Mouse (Mus musculus) colon, adult 2 months (tissue): ENCODE data around the gene Amfr. TPM values are rescaled to one million over a fixed set of nuclear protein-coding genes. Genes with fewer than 3 reads are reported as not detected.

Experiments
- polyA plus RNA-seq: library from polyadenylated mRNA; depleted of rRNA; stranded (reverse); fragments of >200 nt; gene quantifications from 2 replicates; pipeline ENCODE4 v1.2.3, GENCODE M21; 2012; rRNA removed

Amfr gene
- 127 and 138 TPM in 2 replicates for polyA plus RNA-seq

DNA sequence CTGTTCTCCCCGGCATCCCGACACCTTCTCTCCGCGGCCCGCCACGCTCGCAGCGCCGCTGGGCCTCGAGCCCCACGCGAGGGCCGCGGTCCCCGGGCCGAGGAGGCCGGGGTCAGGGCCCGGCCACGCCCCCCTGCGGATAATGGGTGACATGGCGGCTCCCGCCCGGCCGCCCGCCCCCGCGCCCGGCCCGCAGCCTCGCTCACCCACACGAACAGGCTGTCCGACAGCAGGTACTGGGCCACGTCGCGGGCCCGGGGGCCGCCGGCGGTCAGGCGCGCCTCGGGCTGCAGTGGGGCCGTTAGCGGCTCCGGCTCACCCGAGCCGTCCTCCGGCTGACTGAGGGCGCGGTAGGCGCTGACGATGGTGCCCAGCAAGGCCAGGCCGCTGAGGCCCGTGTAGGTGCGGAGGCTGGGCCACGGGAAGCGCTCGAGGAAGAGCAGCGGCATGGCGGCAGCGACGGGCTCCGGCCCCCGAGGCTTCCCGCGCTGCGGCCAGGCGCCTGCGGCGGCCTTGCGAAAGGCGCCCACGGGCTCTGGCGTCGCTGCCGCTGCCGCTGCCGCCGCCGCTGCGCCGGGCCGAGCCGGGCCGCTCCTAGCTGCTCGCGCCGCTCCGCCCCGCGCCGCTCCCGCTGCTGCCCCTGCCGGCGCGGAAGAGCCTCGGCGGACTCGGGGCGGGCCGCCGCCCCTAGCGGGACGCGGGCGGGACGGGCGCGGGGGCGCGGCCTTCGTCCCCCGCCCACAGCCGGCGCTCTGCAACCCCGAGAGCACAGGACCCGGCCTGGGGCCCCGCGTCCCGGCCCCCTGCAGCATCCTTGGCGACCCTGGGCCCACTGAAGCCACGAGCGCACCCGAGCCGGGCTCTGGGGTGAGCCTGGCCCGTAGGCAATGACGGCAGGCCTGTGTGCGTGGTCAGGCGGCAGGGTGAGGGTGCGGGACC, at the start of gene Amfr:
TSS of gene Amfr (minus strand) at position 830 of the 939 bp plus-strand sequence.

DNA sequence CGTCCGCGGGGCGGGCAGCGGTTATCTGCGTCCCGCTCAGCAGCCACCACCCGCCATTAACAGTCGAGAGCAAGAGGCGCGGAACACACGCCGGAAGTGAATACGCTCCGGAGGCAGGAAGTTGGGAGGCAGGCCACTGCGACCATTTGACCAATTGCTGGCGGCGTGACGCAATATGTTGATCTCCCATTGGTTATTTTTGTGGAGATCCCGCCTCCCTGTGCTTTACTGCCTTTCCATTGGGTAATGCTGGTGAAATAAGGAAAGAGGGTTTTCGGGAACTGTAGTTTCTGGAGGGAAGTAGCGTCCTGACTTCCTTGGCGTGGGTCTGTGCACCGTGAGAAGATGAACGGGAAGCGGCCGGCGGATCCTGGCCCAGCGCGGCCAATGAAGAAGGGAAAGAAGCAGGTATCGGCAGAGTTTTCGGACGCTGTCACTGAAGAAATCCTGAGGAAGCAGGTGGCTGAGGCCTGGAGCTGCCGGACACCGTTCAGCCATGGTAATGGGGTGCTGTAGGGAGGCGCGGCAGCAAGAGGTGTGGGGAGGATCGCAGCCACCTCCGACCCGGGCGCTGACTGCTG, 24.4 kb upstream of the Amfr start, which contains the start of the genes Nudt21 and Ogfod1:
TSS of gene Nudt21 (minus strand) at position 88 of the 581 bp plus-strand sequence.
TSS of gene Ogfod1 (plus strand) at position 255 of the 581 bp plus-strand sequence.

Other genes starting within 250 kb of the Amfr start
- 15.8 and 16.2 TPM in 2 replicates for gene Gnao1, start 202.9 kb downstream of the Amfr start, polyA plus RNA-seq
- gene Nudt21, start 24.2 kb upstream of the Amfr start, polyA plus RNA-seq = 64.6 and 78.5 TPM in 2 replicates
- gene Ogfod1, start 24.4 kb upstream of the Amfr start, polyA plus RNA-seq = 3.8 and 4.0 TPM in 2 replicates
- 9.0 and 10.7 TPM in 2 replicates for gene Bbs2, start 86.1 kb upstream of the Amfr start, polyA plus RNA-seq
- 0.80 TPM in 1 of 2 replicates, not detected in the other for gene Mt4, start 124.4 kb upstream of the Amfr start, polyA plus RNA-seq
- gene Mt3, start 139.8 kb upstream of the Amfr start, polyA plus RNA-seq = 22.3 and 24.5 TPM in 2 replicates
- 88.7 and 131 TPM in 2 replicates for gene Mt2, start 159.8 kb upstream of the Amfr start, polyA plus RNA-seq
- 1,409 and 1,808 TPM in 2 replicates for gene Mt1, start 166.2 kb upstream of the Amfr start, polyA plus RNA-seq
- gene Nup93, start 201.7 kb upstream of the Amfr start, polyA plus RNA-seq = 11.1 and 11.9 TPM in 2 replicates